Mouse (Mus musculus): ENCODE measurements around the gene Iah1.

Iah1 gene
- long read RNA-seq, experiment 1, transcript Iah1-201 (6 exons, 1,141 nt) = major isoform, 47 of 58 reads
- long read RNA-seq, experiment 1, partial matches to known transcripts = 7 of 58 reads
- long read RNA-seq, experiment 1, other reads (novel, unspliced or antisense) = 2 of 58 reads
- long read RNA-seq, experiment 2, transcript Iah1-201 (6 exons, 1,141 nt) = major isoform, 61 of 72 reads
- long read RNA-seq, experiment 2, partial matches to known transcripts = 1 of 72 reads
- long read RNA-seq, experiment 2, other reads (novel, unspliced or antisense) = 10 of 72 reads

- intact Hi-C loops (cut with DNase I) = no loop called here
Observed at GRCm38 (mm10) chr12:21315923-21316868, at the start of gene Iah1. TSS of gene Iah1 (plus strand) at chr12:21316389.

GRCm38 (mm10) chr12:21266784-21267098 is 49.4 kb upstream of the Iah1 start:
- intact Hi-C loops (cut with DNase I) = loop anchor here (5.0 to 10.0 kb wide), 2 partner anchors 154 to 192 kb away; no protein-coding TSS in a partner anchor

- intact Hi-C loops (cut with DNase I) = loop anchor here (5.0 to 10.0 kb wide), 2 partner anchors 156 to 193 kb away; no protein-coding TSS in a partner anchor
Observed at GRCm38 (mm10) chr12:21268083-21268616, 48.0 kb upstream of the Iah1 start.

GRCm38 (mm10) chr12:21274446-21274845 is 41.7 kb upstream of the Iah1 start:
- intact Hi-C loops (cut with DNase I) = no loop called here

- intact Hi-C loops (cut with DNase I) = no loop called here
Observed at GRCm38 (mm10) chr12:21277352-21277864, 38.8 kb upstream of the Iah1 start.

- intact Hi-C loops (cut with DNase I) = no loop called here
Observed at GRCm38 (mm10) chr12:21284761-21285441, 31.3 kb upstream of the Iah1 start, which contains the start of gene Cpsf3. TSS of gene Cpsf3 (plus strand) at chr12:21285391.

- intact Hi-C loops (cut with DNase I) = no loop called here
Observed at GRCm38 (mm10) chr12:21285508-21286242, 30.5 kb upstream of the Iah1 start.

GRCm38 (mm10) chr12:21286243-21286622 is 30.0 kb upstream of the Iah1 start, which contains the start of gene Itgb1bp1:
TSS of gene Itgb1bp1 (minus strand) at chr12:21286284.
- intact Hi-C loops (cut with DNase I) = no loop called here

GRCm38 (mm10) chr12:21286712-21287650 is 29.2 kb upstream of the Iah1 start:
- intact Hi-C loops (cut with DNase I) = no loop called here

- intact Hi-C loops (cut with DNase I) = no loop called here
Observed at GRCm38 (mm10) chr12:21288716-21289395, 27.3 kb upstream of the Iah1 start.

GRCm38 (mm10) chr12:21289651-21290050 is 26.5 kb upstream of the Iah1 start:
- intact Hi-C loops (cut with DNase I) = no loop called here

GRCm38 (mm10) chr12:21298856-21299255 is 17.3 kb upstream of the Iah1 start:
- intact Hi-C loops (cut with DNase I) = no loop called here

GRCm38 (mm10) chr12:21301324-21301723 is 14.9 kb upstream of the Iah1 start:
- intact Hi-C loops (cut with DNase I) = no loop called here

- intact Hi-C loops (cut with DNase I) = no loop called here
Observed at GRCm38 (mm10) chr12:21301932-21302331, 14.3 kb upstream of the Iah1 start.

GRCm38 (mm10) chr12:21302361-21302783 is 13.8 kb upstream of the Iah1 start:
- intact Hi-C loops (cut with DNase I) = no loop called here

- intact Hi-C loops (cut with DNase I) = no loop called here
Observed at GRCm38 (mm10) chr12:21305741-21306140, 10.4 kb upstream of the Iah1 start.

- intact Hi-C loops (cut with DNase I) = no loop called here
Observed at GRCm38 (mm10) chr12:21306721-21307120, 9.5 kb upstream of the Iah1 start.

- intact Hi-C loops (cut with DNase I) = no loop called here
Observed at GRCm38 (mm10) chr12:21312201-21312600, 4.0 kb upstream of the Iah1 start.

- intact Hi-C loops (cut with DNase I) = no loop called here
Observed at GRCm38 (mm10) chr12:21316869-21317265, 678 bp downstream of the Iah1 start.
